Mouse (Mus musculus) neural tube, embryonic 11.5 days (tissue): Measurements from ENCODE around the gene Atad5. TPM values are rescaled to one million over a fixed set of nuclear protein-coding genes. Genes with fewer than 3 reads are reported as not detected.

Experiments used
- polyA plus RNA-seq: library from polyadenylated mRNA; unstranded; fragments of >200 nt; fragmentation: Nextera tagmentation; extraction: Ambion mirVana; gene quantifications from 2 replicates; pipeline ENCODE4 v1.2.1, GENCODE M21; 2014

Gene Atad5
- polyA plus RNA-seq, 1 experiment from 2014 or later: 15.6 TPM

Other genes starting within 250 kb of the Atad5 start
- gene Utp6, start 127.0 kb upstream of the Atad5 start, polyA plus RNA-seq: 84.3 and 87.2 TPM in 2 replicates
- gene Suz12, start 96.3 kb upstream of the Atad5 start, polyA plus RNA-seq: 21.3 TPM in 2 replicates
- gene Crlf3, start 8.4 kb upstream of the Atad5 start, polyA plus RNA-seq: 34.6 and 39.2 TPM in 2 replicates
- 28.5 and 32.4 TPM in 2 replicates for gene Tefm, start 52.8 kb downstream of the Atad5 start, polyA plus RNA-seq
- gene Adap2, start 64.7 kb downstream of the Atad5 start, polyA plus RNA-seq: 0.84 and 1.5 TPM in 2 replicates
- 2.9 and 3.3 TPM in 2 replicates for gene Rnf135, start 94.5 kb downstream of the Atad5 start, polyA plus RNA-seq
- 70.6 and 75.8 TPM in 2 replicates for gene Rhot1, start 119.6 kb downstream of the Atad5 start, polyA plus RNA-seq
- 33.5 and 42.7 TPM in 2 replicates for gene Rhbdl3, start 211.5 kb downstream of the Atad5 start, polyA plus RNA-seq